Mouse (Mus musculus) spleen, adult 10 weeks (tissue): ENCODE data around the gene Olfr1055. TPM values are rescaled to one million over a fixed set of nuclear protein-coding genes. Genes with fewer than 3 reads are reported as not detected.

Experiments
- polyA plus RNA-seq: library from polyadenylated mRNA; stranded (reverse); fragments of 350-450 nt; fragmentation: Illumina TruSeq; extraction: RNeasy Lipid Tissue Mini Kit (QIAGEN cat#74804); gene quantifications from one replicate; pipeline ENCODE4 v1.2.3, GENCODE M21; 2015; ENCODE audit warnings: low replicate concordance; ENCODE audit not compliant: insufficient read depth

Olfr1055 gene
- polyA plus RNA-seq: not detected

GRCm38 (mm10) chr2:86350184-86350583 is at the start of gene Olfr1055:
Olfr1055 (minus strand) TSS chr2:86350284.

GRCm38 (mm10) chr2:86388461-86388860 is 38.4 kb upstream of the Olfr1055 start, which contains the start of gene Olfr1058:
Olfr1058 (minus strand) TSS chr2:86388561.

GRCm38 (mm10) chr2:86378293-86378692 is 28.2 kb upstream of the Olfr1055 start, which contains the start of gene Olfr1057:
Olfr1057 (minus strand) TSS chr2:86378393.

GRCm38 (mm10) chr2:86362369-86362768 is 12.3 kb upstream of the Olfr1055 start, which contains the start of gene Olfr1056:
Olfr1056 (minus strand) TSS chr2:86362469.

GRCm38 (mm10) chr2:86335333-86335732 is 14.8 kb downstream of the Olfr1055 start, which contains the start of gene Olfr1054:
Olfr1054 (minus strand) TSS chr2:86335433.

GRCm38 (mm10) chr2:86315184-86315583 is 34.9 kb downstream of the Olfr1055 start, which contains the start of gene Olfr1053:
Olfr1053 (minus strand) TSS chr2:86315284.

Other genes with a start within 250 kb of the Olfr1055 start
- not detected for gene Olfr1039, start 214.4 kb downstream of the Olfr1055 start, polyA plus RNA-seq
- not detected for gene Olfr1040, start 203.6 kb downstream of the Olfr1055 start, polyA plus RNA-seq
- gene Olfr1042, start 188.4 kb downstream of the Olfr1055 start, polyA plus RNA-seq: not detected
- not detected for gene Olfr1043, start 182.8 kb downstream of the Olfr1055 start, polyA plus RNA-seq
- gene Olfr1044, start 172.5 kb downstream of the Olfr1055 start, polyA plus RNA-seq: not detected
- not detected for gene Olfr52, start 164.6 kb downstream of the Olfr1055 start, polyA plus RNA-seq
- not detected for gene Olfr1045, start 147.3 kb downstream of the Olfr1055 start, polyA plus RNA-seq
- not detected for gene Olfr1046, start 131.0 kb downstream of the Olfr1055 start, polyA plus RNA-seq
- gene Olfr1047, start 118.9 kb downstream of the Olfr1055 start, polyA plus RNA-seq: not detected
- gene Olfr1048, start 110.0 kb downstream of the Olfr1055 start, polyA plus RNA-seq: not detected
- not detected for gene Olfr1049, start 92.0 kb downstream of the Olfr1055 start, polyA plus RNA-seq
- not detected for gene Olfr1051, start 71.2 kb downstream of the Olfr1055 start, polyA plus RNA-seq
- gene Olfr1052, start 57.8 kb downstream of the Olfr1055 start, polyA plus RNA-seq: not detected
- not detected for gene Olfr1053, start 35.0 kb downstream of the Olfr1055 start, polyA plus RNA-seq
- gene Olfr1054, start 14.9 kb downstream of the Olfr1055 start, polyA plus RNA-seq: not detected
- gene Olfr1056, start 12.2 kb upstream of the Olfr1055 start, polyA plus RNA-seq: not detected
- gene Olfr1057, start 28.1 kb upstream of the Olfr1055 start, polyA plus RNA-seq: not detected
- gene Olfr1058, start 38.3 kb upstream of the Olfr1055 start, polyA plus RNA-seq: not detected
- gene Olfr1061, start 63.8 kb upstream of the Olfr1055 start, polyA plus RNA-seq: not detected
- not detected for gene Olfr1062, start 76.5 kb upstream of the Olfr1055 start, polyA plus RNA-seq
- not detected for gene Olfr1065, start 100.3 kb upstream of the Olfr1055 start, polyA plus RNA-seq
- gene Olfr1066, start 106.0 kb upstream of the Olfr1055 start, polyA plus RNA-seq: not detected
- not detected for gene Olfr228, start 137.1 kb upstream of the Olfr1055 start, polyA plus RNA-seq
- gene Olfr1076, start 158.2 kb upstream of the Olfr1055 start, polyA plus RNA-seq: not detected
- not detected for gene Olfr1079, start 192.2 kb upstream of the Olfr1055 start, polyA plus RNA-seq
- gene Olfr1080, start 208.0 kb upstream of the Olfr1055 start, polyA plus RNA-seq: not detected
- gene Olfr1082, start 248.7 kb upstream of the Olfr1055 start, polyA plus RNA-seq: not detected